Mouse (Mus musculus) frontal cortex, postnatal 25 days (tissue): Measurements from ENCODE around the gene Slc6a12.

Experiments used
- DNase-seq, 2 experiments: peaks; one replicate each; pipeline ENCODE4 v3.0.0; 2022; ENCODE audit warnings: low spot score in 2 of 2

Slc6a12 gene

DNA sequence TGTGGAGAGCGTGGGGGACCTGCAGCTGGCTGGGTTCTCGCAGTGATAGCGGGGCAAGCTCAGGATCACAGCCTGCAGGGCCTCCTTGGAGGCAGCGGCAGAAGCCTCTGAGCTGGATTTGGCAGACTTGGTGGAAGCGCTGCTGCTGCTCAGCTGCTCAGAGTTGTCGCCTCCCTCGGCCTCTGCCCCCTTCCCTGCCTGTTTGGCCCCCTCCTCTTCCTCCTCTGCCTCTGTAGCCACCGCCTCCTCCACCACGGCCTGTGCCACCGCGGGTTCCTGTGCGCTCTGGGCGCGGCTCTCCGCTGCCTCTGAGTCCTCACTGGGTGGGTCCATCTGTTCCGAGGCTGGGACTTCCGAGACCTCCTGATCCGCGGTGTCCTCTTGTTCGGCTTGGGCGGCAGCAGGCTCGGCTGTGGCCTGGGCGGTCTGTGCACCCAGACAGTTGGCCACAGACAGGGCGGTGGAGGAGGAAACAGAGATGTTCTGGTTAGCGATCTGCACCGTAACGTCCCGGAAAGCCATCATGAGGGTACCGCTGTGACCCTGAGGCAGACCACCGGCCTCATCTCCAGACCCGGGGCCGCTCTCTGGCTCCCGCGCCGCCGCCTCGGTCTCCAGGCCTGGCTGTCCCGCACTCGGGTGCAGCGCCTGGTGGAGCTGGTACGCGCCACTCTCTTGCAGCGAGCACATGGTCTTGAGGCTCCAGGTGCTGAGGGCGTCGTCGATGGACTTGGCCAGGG, 69.9 kb downstream of the Slc6a12 start:
- DNase-seq = no peak
